Mouse (Mus musculus) heart, embryonic 11.5 days (tissue): ENCODE results near the gene Tedc1. TPM values are rescaled to one million over a fixed set of nuclear protein-coding genes. Genes with fewer than 3 reads are reported as not detected.

Source experiments
- ATAC-seq: fragments of 200-750 bp; cut with Nextera tagmentation; replicated peaks from 2 replicates; pipeline ENCODE4 v1.8.0; 2017; ENCODE audit warnings: moderate library complexity; ENCODE audit not compliant: insufficient number of reproducible peaks, low FRiP score, low TSS enrichment
- H3K27ac ChIP-seq: fragments of 300-500 bp; sonication (generic); 2 replicates; pipeline ENCODE4 v1.5.1; 2014; ENCODE audit warnings: mild to moderate bottlenecking, low read depth, low read length
- H3K27me3 ChIP-seq: fragments of 300-500 bp; sonication (generic); 2 replicates; pipeline ENCODE4 v1.6.1; 2014; ENCODE audit warnings: mild to moderate bottlenecking, low read length, mixed read lengths; ENCODE audit not compliant: control insufficient read depth, insufficient read depth
- H3K36me3 ChIP-seq: fragments of 300-500 bp; sonication (generic); 2 replicates; pipeline ENCODE4 v1.6.1; 2014; ENCODE audit warnings: mild to moderate bottlenecking, low read length, moderate library complexity, mixed read lengths; ENCODE audit not compliant: control insufficient read depth, insufficient read depth
- H3K4me1 ChIP-seq: fragments of 300-500 bp; sonication (generic); 2 replicates; pipeline ENCODE4 v1.6.1; 2014; ENCODE audit warnings: low read length; ENCODE audit not compliant: control insufficient read depth, insufficient read depth
- H3K4me2 ChIP-seq: fragments of 300-500 bp; sonication (generic); 2 replicates; pipeline ENCODE4 v1.6.1; 2014; ENCODE audit warnings: mild to moderate bottlenecking, moderate library complexity
- H3K4me3 ChIP-seq: fragments of 300-500 bp; sonication (generic); 2 replicates; pipeline ENCODE4 v1.5.1; 2014; ENCODE audit warnings: low read depth, low read length
- H3K9ac ChIP-seq: fragments of 300-500 bp; sonication (generic); 2 replicates; pipeline ENCODE4 v1.6.1; 2014; ENCODE audit warnings: mild to moderate bottlenecking, low read depth, low read length, moderate library complexity
- H3K9me3 ChIP-seq: fragments of 300-500 bp; sonication (generic); replicated peaks from 2 replicates; pipeline ENCODE4 v1.6.1; 2016; ENCODE audit warnings: low read length; ENCODE audit not compliant: control insufficient read depth
- WGBS: fragments of 180-500 bp; shearing (Covaris S2); extraction: QIAGEN DNeasy Blood & Tissue Kit; methylation state at CpG from one replicate; pipeline ENCODE4 v1.1.7; 2014; ENCODE audit not compliant: insufficient replicate concordance; 5-methylcytosine and 5-hydroxymethylcytosine counted together
- polyA plus RNA-seq: library from polyadenylated mRNA; unstranded; fragments of >200 nt; fragmentation: Nextera tagmentation; extraction: Ambion mirVana; gene quantifications from 2 replicates; pipeline ENCODE4 v1.2.1, GENCODE M21; 2014

Tedc1 gene
- polyA plus RNA-seq, 1 experiment from 2014 or later: 16.6 TPM

DNA sequence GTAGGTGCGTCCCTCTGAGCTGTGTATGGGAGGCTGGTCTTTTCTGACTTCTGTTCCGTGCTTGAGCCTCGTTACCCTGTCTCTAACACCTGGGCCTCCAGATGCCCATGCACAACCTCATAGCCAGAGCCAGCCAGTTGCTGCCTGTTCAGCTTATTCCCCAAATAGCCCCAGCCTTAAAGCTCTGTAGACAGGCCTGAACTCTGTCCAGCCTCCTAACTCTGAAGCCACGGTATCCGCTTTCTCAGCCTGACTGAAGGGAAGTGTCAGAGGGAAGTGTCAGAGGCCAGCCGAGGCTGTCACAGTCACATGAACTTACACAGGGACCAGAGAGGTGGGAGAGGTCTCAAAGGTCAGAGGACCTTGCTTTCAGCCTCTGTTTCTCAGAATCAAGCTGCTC, 31.5 kb upstream of the Tedc1 start:
- 63% methylated on average over 6 of the region's 6 CpGs for WGBS
- H3K27ac ChIP-seq: peak overlapping the region; percentile 31; the same call in 1 of the 2 replicates
- H3K27me3 ChIP-seq: no peaks in the 10 kb centered on the region
- H3K9me3 ChIP-seq: no peaks in the 10 kb centered on the region
- H3K4me2 ChIP-seq: no peak overlapping the region
- no peak for ATAC-seq
- peaks cover 56% of the 10 kb centered on the region for H3K36me3 ChIP-seq
- H3K9ac ChIP-seq: no peak overlapping the region
- H3K4me3 ChIP-seq: no peak overlapping the region
- peaks cover 4% of the 10 kb centered on the region; the same call in 1 of the 2 replicates for H3K4me1 ChIP-seq

- Histone ChIP-seq H3K4me1 (peaks cover 39% of the 10 kb centered on the region), H3K4me2 (no peak overlapping the region), H3K36me3 (peaks cover 70% of the 10 kb centered on the region), H3K4me3 (no peak overlapping the region), H3K9me3 (no peaks in the 10 kb centered on the region), H3K27ac (no peak overlapping the region), H3K27me3 (no peaks in the 10 kb centered on the region), H3K9ac (no peak overlapping the region)
- WGBS: 90% methylated on average over 8 of the region's 8 CpGs
- no peak for ATAC-seq
These were observed 25.5 kb upstream of the Tedc1 start for GRCm38 (mm10) chr12:113130732-113131131.

DNA sequence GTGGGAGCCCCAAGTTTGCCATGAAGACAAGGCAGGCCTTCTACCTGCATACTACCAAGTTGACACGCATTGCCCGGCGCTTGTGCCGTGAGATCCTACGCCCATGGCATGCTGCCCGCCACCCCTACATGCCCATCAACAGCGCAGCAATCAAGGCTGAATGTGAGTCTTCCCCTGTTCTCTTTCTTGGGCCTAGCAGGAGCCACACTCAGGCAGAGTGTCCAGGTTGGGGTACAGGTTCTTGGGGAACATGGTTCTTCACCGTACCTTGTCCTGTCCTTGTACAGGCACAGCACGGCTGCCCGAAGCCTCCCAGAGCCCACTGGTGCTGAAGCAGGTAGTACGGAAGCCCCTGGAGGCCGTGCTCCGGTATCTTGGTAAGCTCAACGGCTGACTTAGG, 24.6 kb upstream of the Tedc1 start:
- H3K4me1 ChIP-seq: peaks cover 47% of the 10 kb centered on the region
- peaks cover 72% of the 10 kb centered on the region for H3K36me3 ChIP-seq
- no peaks in the 10 kb centered on the region for H3K9me3 ChIP-seq
- WGBS: 93% methylated on average over 14 of the region's 14 CpGs
- H3K4me2 ChIP-seq: no peak overlapping the region
- H3K4me3 ChIP-seq: no peak overlapping the region
- H3K9ac ChIP-seq: no peak overlapping the region
- no peak for ATAC-seq
- H3K27ac ChIP-seq: peak overlapping the region; percentile 96
- H3K27me3 ChIP-seq: no peaks in the 10 kb centered on the region

DNA sequence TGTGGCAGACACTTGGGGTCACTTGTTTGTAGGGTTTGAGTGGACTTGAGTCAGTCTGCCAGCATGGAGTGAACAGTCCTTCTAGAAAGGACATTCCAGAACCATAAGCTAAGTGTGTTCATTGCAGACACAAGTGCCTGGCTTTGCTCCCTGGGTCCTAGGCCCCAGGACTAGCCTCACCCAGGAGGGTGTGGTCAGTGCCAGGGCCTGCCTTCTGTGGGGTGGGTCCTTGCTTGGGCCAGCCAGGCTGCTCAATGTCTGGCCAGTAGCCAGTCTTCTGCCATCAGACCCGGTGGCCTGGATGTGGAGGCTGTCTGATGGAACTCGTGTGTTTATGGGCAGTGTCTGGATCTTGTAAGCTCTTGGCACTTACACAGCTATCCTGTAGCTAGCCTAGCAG, 23.7 kb upstream of the Tedc1 start:
- H3K4me3 ChIP-seq: no peak overlapping the region
- no peak overlapping the region for H3K9ac ChIP-seq
- H3K9me3 ChIP-seq: no peaks in the 10 kb centered on the region
- H3K4me1 ChIP-seq: peaks cover 56% of the 10 kb centered on the region
- no peak overlapping the region for H3K4me2 ChIP-seq
- H3K36me3 ChIP-seq: peaks cover 76% of the 10 kb centered on the region
- ATAC-seq: peak; percentile 80
- 31% methylated on average over 2 of the region's 2 CpGs for WGBS
- peak overlapping the region; percentile 96 for H3K27ac ChIP-seq
- no peaks in the 10 kb centered on the region for H3K27me3 ChIP-seq

DNA sequence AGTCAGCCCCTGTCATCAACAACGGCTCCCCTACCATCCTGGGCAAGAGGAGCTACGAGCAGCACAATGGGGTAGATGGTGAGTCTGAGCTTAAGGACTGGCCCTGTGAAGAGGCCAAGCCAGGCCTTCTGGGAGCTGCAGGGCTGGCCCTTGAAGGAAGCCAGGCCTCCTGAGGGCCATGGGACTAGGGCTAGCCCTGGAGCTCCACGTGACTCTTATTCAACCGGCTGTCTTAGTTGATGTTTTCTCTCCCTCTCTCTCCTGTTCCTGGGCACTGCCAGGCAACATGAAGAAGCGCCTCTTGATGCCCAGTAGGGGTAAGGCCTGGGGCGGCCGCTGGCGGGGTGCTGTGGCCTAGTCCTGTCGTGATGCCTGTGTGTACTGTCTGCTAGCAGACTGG, 23.0 kb upstream of the Tedc1 start:
- Histone ChIP-seq H3K4me2 (no peak overlapping the region), H3K27me3 (no peaks in the 10 kb centered on the region), H3K9me3 (no peaks in the 10 kb centered on the region), H3K27ac (peak overlapping the region; percentile 96), H3K36me3 (peaks cover 70% of the 10 kb centered on the region), H3K4me1 (peaks cover 60% of the 10 kb centered on the region), H3K4me3 (no peak overlapping the region), H3K9ac (no peak overlapping the region)
- ATAC-seq: 0 out of 2 replicates have a peak, but pooled peaks have one; percentile 2
- WGBS: 73% methylated on average over 9 of the region's 9 CpGs

DNA sequence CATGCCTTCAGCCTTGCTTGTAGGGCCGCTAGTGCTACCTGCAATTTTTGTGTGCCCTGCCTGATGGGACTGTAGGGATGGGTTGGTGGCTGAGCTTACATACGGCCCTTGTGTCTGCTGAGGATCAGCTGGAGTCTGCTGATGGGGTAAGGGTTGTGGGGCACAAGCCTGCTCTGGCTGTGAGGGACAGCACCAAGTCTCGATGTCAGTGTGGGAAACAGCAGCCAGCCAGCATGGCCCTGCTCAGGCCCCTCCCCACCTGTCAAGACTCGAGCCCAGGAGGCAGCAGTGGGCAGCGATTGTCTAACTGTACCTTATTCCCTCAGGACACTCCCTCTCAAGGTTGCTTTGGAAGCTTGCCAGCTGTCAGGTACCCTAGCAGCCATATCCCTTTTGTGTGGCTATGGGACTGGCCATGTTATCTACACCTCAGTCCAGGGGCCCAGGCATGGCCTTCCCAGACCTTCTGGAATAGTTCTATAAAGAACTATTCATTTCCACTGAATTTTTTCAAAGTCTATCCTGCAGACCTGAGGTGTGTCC, 22.3 kb upstream of the Tedc1 start:
- WGBS: 67% methylated on average over 5 of the region's 5 CpGs
- H3K4me3 ChIP-seq: no peak overlapping the region
- H3K36me3 ChIP-seq: peaks cover 63% of the 10 kb centered on the region
- no peak overlapping the region; the same call in 1 of the 2 replicates for H3K9ac ChIP-seq
- H3K4me2 ChIP-seq: no peak overlapping the region
- H3K9me3 ChIP-seq: no peaks in the 10 kb centered on the region
- no peak for ATAC-seq
- peak overlapping the region; percentile 96; the same call in 1 of the 2 replicates for H3K27ac ChIP-seq
- H3K27me3 ChIP-seq: no peaks in the 10 kb centered on the region
- peaks cover 67% of the 10 kb centered on the region for H3K4me1 ChIP-seq

- Histone ChIP-seq H3K9me3 (no peaks in the 10 kb centered on the region), H3K36me3 (peaks cover 59% of the 10 kb centered on the region), H3K27me3 (no peaks in the 10 kb centered on the region), H3K4me2 (no peak overlapping the region), H3K4me3 (no peak overlapping the region), H3K27ac (no peak overlapping the region; the same call in 1 of the 2 replicates), H3K4me1 (peaks cover 72% of the 10 kb centered on the region), H3K9ac (no peak overlapping the region; the same call in 1 of the 2 replicates)
- no peak for ATAC-seq
- 75% methylated on average over 4 of the region's 4 CpGs for WGBS
These were observed 21.7 kb upstream of the Tedc1 start for GRCm38 (mm10) chr12:113134502-113134901.

- Histone ChIP-seq H3K9ac (no peak overlapping the region), H3K4me1 (peaks cover 75% of the 10 kb centered on the region), H3K36me3 (peaks cover 52% of the 10 kb centered on the region), H3K27ac (no peak overlapping the region), H3K27me3 (no peaks in the 10 kb centered on the region), H3K9me3 (no peaks in the 10 kb centered on the region), H3K4me3 (no peak overlapping the region), H3K4me2 (no peak overlapping the region)
- 83% methylated on average over 7 of the region's 7 CpGs for whole genome bisulfite sequencing
- ATAC-seq: no peak
These were observed 20.8 kb upstream of the Tedc1 start for GRCm38 (mm10) chr12:113135401-113135800.

- Histone ChIP-seq H3K4me2 (no peak overlapping the region), H3K9me3 (no peaks in the 10 kb centered on the region), H3K4me3 (no peak overlapping the region), H3K27me3 (no peaks in the 10 kb centered on the region), H3K4me1 (peaks cover 75% of the 10 kb centered on the region), H3K36me3 (peaks cover 40% of the 10 kb centered on the region), H3K9ac (peak overlapping the region; percentile 23; the same call in 1 of the 2 replicates), H3K27ac (peak overlapping the region; percentile 97)
- no peak for ATAC-seq
- whole genome bisulfite sequencing: 66% methylated on average over 17 of the region's 17 CpGs
These were observed 19.7 kb upstream of the Tedc1 start for GRCm38 (mm10) chr12:113136492-113137020.
